Mouse (Mus musculus): ENCODE measurements around the gene Zfp292. TPM values are rescaled to one million over a fixed set of nuclear protein-coding genes. Genes with fewer than 3 reads are reported as not detected.
"Not testable (repeated sequence)": the region's sequence is repeated elsewhere in the genome, so short reads cannot be mapped to it uniquely, and the experiment has no call there.

Zfp292 gene
- 27.3 and 34.5 TPM in 2 replicates for polyA plus RNA-seq (2015; fragmentation: Nextera tagmentation; extraction: Ambion mirVana)

DNA sequence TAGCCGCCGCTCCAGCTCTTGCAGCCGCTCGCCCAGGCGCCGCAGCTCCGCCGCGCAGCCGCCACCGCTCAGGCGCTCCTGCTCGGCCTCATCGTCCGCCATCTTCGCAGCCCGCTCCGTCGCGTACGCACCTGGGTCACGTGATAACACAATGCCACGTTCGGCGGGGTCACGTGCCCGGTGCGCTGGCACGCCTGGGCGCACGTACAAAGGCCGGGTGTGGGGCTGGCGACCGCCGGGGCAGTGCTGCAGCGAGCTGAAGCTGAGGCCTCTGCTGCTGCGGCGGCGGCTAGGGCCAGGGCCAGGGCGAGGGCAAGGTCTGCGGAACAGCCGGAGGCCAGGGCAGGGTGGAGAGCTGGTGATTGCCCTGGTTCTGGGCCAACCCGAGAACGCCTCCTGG, at the start of gene Zfp292:
Gene Zfp292, minus strand, starts transcription at position 143 of the 400 bp plus-strand sequence.
- no peaks in the 10 kb centered on the region for H3K27me3 ChIP-seq (ENCODE audit: control insufficient read depth, insufficient read depth, low read depth, low read length)
- peak within 1 kb of the TSS; percentile 72 for H3K4me2 ChIP-seq (ENCODE audit: low read length)
- no peaks in the 10 kb centered on the region for H3K36me3 ChIP-seq (ENCODE audit: control insufficient read depth, insufficient read depth, low read length)
- peak; percentile 94 for ATAC-seq
- peak within 1 kb of the TSS; percentile 99 for H3K27ac ChIP-seq (ENCODE audit: low read length)
- peak within 1 kb of the TSS; percentile 99 for H3K9ac ChIP-seq (ENCODE audit: low read depth, low read length)
- H3K4me1 ChIP-seq (ENCODE audit: control insufficient read depth, insufficient read depth, low read length) = peaks cover 29% of the 10 kb centered on the region
- no peaks in the 10 kb centered on the region for H3K9me3 ChIP-seq (replicated peaks; ENCODE audit: control insufficient read depth, low read length, poor library complexity, severe bottlenecking)
- under 1% methylated on average over 41 of the region's 44 CpGs for WGBS
- peak within 1 kb of the TSS; percentile 100 for H3K4me3 ChIP-seq (ENCODE audit: low read depth, low read length)

- not testable (repeated sequence) for H3K4me1 ChIP-seq (ENCODE audit: control insufficient read depth, insufficient read depth, low read length); H3K27me3 ChIP-seq (ENCODE audit: control insufficient read depth, insufficient read depth, low read depth, low read length); ATAC-seq; H3K9ac ChIP-seq (ENCODE audit: low read depth, low read length); H3K36me3 ChIP-seq (ENCODE audit: control insufficient read depth, insufficient read depth, low read length); H3K9me3 ChIP-seq (replicated peaks; ENCODE audit: control insufficient read depth, low read length, poor library complexity, severe bottlenecking); H3K4me3 ChIP-seq (ENCODE audit: low read depth, low read length); H3K4me2 ChIP-seq (ENCODE audit: low read length); H3K27ac ChIP-seq (ENCODE audit: low read length)
- WGBS = 87% methylated on average over 7 of the region's 7 CpGs
Measured at GRCm38 (mm10) chr4:34928386-34928785, 45.6 kb upstream of the Zfp292 start.

DNA sequence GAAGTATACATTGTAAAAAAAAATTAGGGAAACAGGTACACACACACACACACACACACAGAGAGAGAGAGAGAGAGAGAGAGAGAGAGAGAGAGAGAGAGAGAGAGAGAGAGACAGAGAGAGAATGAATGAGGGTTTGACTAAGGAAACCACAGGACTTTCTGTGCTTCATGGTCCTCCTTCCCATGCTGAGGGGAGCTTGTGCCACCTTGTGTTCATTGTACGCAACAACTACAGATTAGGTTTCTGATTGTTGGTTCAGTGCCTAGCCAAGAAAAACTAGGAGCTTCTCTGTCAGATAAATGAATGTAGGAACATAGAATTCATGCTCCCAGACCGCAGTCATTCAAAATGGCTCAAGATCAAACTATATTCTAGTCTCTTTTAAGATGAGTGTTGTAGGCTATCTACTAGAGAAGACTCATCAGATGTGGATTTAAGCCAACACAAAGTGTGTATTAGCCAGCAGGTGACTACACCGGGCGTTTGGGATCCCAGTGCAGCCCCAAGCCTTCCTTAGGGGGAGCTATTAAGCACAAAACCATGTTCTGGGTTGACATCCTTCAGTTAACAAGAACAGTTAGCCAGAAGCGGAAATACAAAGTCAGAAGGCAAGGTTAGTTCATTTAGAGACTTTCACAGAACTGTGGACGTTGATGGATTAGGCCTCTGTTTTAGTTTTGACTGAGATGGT, 39.6 kb upstream of the Zfp292 start:
- H3K4me2 ChIP-seq (ENCODE audit: low read length) = no peak overlapping the region
- no peaks in the 10 kb centered on the region for H3K36me3 ChIP-seq (ENCODE audit: control insufficient read depth, insufficient read depth, low read length)
- no peak overlapping the region for H3K27ac ChIP-seq (ENCODE audit: low read length)
- H3K9me3 ChIP-seq (replicated peaks; ENCODE audit: control insufficient read depth, low read length, poor library complexity, severe bottlenecking) = no peaks in the 10 kb centered on the region
- H3K4me3 ChIP-seq (ENCODE audit: low read depth, low read length) = no peak overlapping the region
- H3K4me1 ChIP-seq (ENCODE audit: control insufficient read depth, insufficient read depth, low read length) = no peaks in the 10 kb centered on the region
- no peak overlapping the region for H3K9ac ChIP-seq (ENCODE audit: low read depth, low read length)
- ATAC-seq = peak; percentile 77; the same call in 1 of the 2 replicates
- 67% methylated on average over 6 of the region's 6 CpGs for WGBS
- H3K27me3 ChIP-seq (ENCODE audit: control insufficient read depth, insufficient read depth, low read depth, low read length) = no peaks in the 10 kb centered on the region

- Histone ChIP-seq H3K27ac (ENCODE audit: low read length) (no peak overlapping the region), H3K36me3 (ENCODE audit: control insufficient read depth, insufficient read depth, low read length) (no peaks in the 10 kb centered on the region), H3K4me1 (ENCODE audit: control insufficient read depth, insufficient read depth, low read length) (no peaks in the 10 kb centered on the region), H3K4me2 (ENCODE audit: low read length) (no peak overlapping the region), H3K4me3 (ENCODE audit: low read depth, low read length) (no peak overlapping the region), H3K9me3 (replicated peaks; ENCODE audit: control insufficient read depth, low read length, poor library complexity, severe bottlenecking) (no peaks in the 10 kb centered on the region), H3K27me3 (ENCODE audit: control insufficient read depth, insufficient read depth, low read depth, low read length) (no peaks in the 10 kb centered on the region), H3K9ac (ENCODE audit: low read depth, low read length) (no peak overlapping the region)
- ATAC-seq = no peak
- WGBS = 52% methylated on average over 7 of the region's 7 CpGs
Measured at GRCm38 (mm10) chr4:34917400-34917799, 34.6 kb upstream of the Zfp292 start.

DNA sequence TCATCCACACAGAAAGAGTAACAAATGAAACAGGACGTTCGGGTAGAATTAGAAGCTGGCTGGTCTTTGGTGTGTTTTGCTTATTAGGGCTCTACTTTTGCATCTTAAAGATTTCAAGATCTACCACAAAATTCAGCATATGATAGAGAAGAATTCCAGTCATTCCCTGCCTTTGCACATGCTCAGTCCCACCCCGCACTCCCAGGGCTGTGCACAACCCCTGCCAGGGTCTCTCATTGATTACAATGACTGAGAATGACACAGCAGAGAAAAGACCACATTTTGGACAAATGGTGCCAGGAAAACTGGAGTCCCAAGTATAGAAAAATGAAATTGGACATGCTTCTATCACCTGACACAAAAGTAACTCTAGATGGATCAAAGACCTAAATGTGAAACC, 29.4 kb upstream of the Zfp292 start:
- Histone ChIP-seq H3K4me2 (ENCODE audit: low read length) (no peak overlapping the region), H3K27ac (ENCODE audit: low read length) (no peak overlapping the region), H3K9ac (ENCODE audit: low read depth, low read length) (no peak overlapping the region), H3K27me3 (ENCODE audit: control insufficient read depth, insufficient read depth, low read depth, low read length) (no peaks in the 10 kb centered on the region), H3K9me3 (replicated peaks; ENCODE audit: control insufficient read depth, low read length, poor library complexity, severe bottlenecking) (no peaks in the 10 kb centered on the region), H3K4me1 (ENCODE audit: control insufficient read depth, insufficient read depth, low read length) (no peaks in the 10 kb centered on the region), H3K4me3 (ENCODE audit: low read depth, low read length) (no peak overlapping the region), H3K36me3 (ENCODE audit: control insufficient read depth, insufficient read depth, low read length) (no peaks in the 10 kb centered on the region)
- ATAC-seq = no peak
- WGBS = 86% methylated on average over 3 of the region's 3 CpGs

DNA sequence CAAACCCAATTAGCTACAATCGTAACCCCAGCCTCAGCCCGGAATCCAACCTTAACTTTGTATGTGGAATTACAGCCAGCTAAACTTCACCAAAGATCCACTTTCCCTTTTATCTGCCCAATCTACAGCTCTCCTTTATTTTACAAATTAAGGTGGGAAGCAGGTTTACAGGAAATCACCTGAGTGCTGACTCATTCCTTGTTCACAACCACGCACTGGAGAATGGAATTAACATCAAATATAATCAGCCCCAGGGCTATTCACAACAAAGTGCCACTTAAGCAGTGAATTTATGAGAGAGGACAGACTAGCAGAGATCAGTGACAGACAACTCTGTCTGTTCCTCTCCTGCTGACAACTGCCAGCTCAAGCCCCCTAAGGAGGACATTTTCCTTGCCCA, 28.6 kb upstream of the Zfp292 start:
- Histone ChIP-seq H3K4me2 (ENCODE audit: low read length) (no peak overlapping the region), H3K27me3 (ENCODE audit: control insufficient read depth, insufficient read depth, low read depth, low read length) (no peaks in the 10 kb centered on the region), H3K4me3 (ENCODE audit: low read depth, low read length) (no peak overlapping the region), H3K36me3 (ENCODE audit: control insufficient read depth, insufficient read depth, low read length) (no peaks in the 10 kb centered on the region), H3K4me1 (ENCODE audit: control insufficient read depth, insufficient read depth, low read length) (no peaks in the 10 kb centered on the region), H3K9ac (ENCODE audit: low read depth, low read length) (no peak overlapping the region), H3K9me3 (replicated peaks; ENCODE audit: control insufficient read depth, low read length, poor library complexity, severe bottlenecking) (no peaks in the 10 kb centered on the region), H3K27ac (ENCODE audit: low read length) (no peak overlapping the region)
- WGBS = 71% methylated on average over 3 of the region's 3 CpGs
- no peak for ATAC-seq

GRCm38 (mm10) chr4:34908127-34908526, 25.4 kb upstream of the Zfp292 start:
- H3K4me2 ChIP-seq (ENCODE audit: low read length) = no peak overlapping the region
- no peaks in the 10 kb centered on the region for H3K36me3 ChIP-seq (ENCODE audit: control insufficient read depth, insufficient read depth, low read length)
- H3K9ac ChIP-seq (ENCODE audit: low read depth, low read length) = no peak overlapping the region
- ATAC-seq = no peak
- H3K27me3 ChIP-seq (ENCODE audit: control insufficient read depth, insufficient read depth, low read depth, low read length) = no peaks in the 10 kb centered on the region
- no peak overlapping the region for H3K4me3 ChIP-seq (ENCODE audit: low read depth, low read length)
- no peaks in the 10 kb centered on the region for H3K9me3 ChIP-seq (replicated peaks; ENCODE audit: control insufficient read depth, low read length, poor library complexity, severe bottlenecking)
- H3K4me1 ChIP-seq (ENCODE audit: control insufficient read depth, insufficient read depth, low read length) = no peaks in the 10 kb centered on the region
- WGBS = 92% methylated on average over 7 of the region's 7 CpGs
- no peak overlapping the region for H3K27ac ChIP-seq (ENCODE audit: low read length)

- Histone ChIP-seq H3K27me3 (ENCODE audit: control insufficient read depth, insufficient read depth, low read depth, low read length) (no peaks in the 10 kb centered on the region), H3K4me1 (ENCODE audit: control insufficient read depth, insufficient read depth, low read length) (no peaks in the 10 kb centered on the region), H3K4me2 (ENCODE audit: low read length) (no peak overlapping the region), H3K36me3 (ENCODE audit: control insufficient read depth, insufficient read depth, low read length) (no peaks in the 10 kb centered on the region), H3K4me3 (ENCODE audit: low read depth, low read length) (no peak overlapping the region), H3K9ac (ENCODE audit: low read depth, low read length) (no peak overlapping the region), H3K9me3 (replicated peaks; ENCODE audit: control insufficient read depth, low read length, poor library complexity, severe bottlenecking) (no peaks in the 10 kb centered on the region), H3K27ac (ENCODE audit: low read length) (no peak overlapping the region)
- ATAC-seq = no peak
- 43% methylated on average over 14 of the region's 14 CpGs for WGBS
Measured at GRCm38 (mm10) chr4:34907026-34907425, 24.3 kb upstream of the Zfp292 start.

- 73% methylated on average over 4 of the region's 4 CpGs for WGBS
- ATAC-seq = no peak
- H3K36me3 ChIP-seq (ENCODE audit: control insufficient read depth, insufficient read depth, low read length) = no peaks in the 10 kb centered on the region
Measured at GRCm38 (mm10) chr4:34906151-34906550, 23.4 kb upstream of the Zfp292 start.

More at GRCm38 (mm10) chr4:34906151-34906550, 23.4 kb upstream of the Zfp292 start:
- no peak overlapping the region for H3K4me3 ChIP-seq (ENCODE audit: low read depth, low read length)
- no peak overlapping the region for H3K4me2 ChIP-seq (ENCODE audit: low read length)
- H3K27me3 ChIP-seq (ENCODE audit: control insufficient read depth, insufficient read depth, low read depth, low read length) = no peaks in the 10 kb centered on the region
- no peaks in the 10 kb centered on the region for H3K4me1 ChIP-seq (ENCODE audit: control insufficient read depth, insufficient read depth, low read length)
- no peak overlapping the region for H3K27ac ChIP-seq (ENCODE audit: low read length)
- no peaks in the 10 kb centered on the region for H3K9me3 ChIP-seq (replicated peaks; ENCODE audit: control insufficient read depth, low read length, poor library complexity, severe bottlenecking)
- H3K9ac ChIP-seq (ENCODE audit: low read depth, low read length) = no peak overlapping the region

Measured in midbrain, embryonic 16.5 days (tissue).